Mouse (Mus musculus) monocyte, adult 5-6 weeks (primary cell): ENCODE results near the gene Sgpp2. TPM values are rescaled to one million over a fixed set of nuclear protein-coding genes. Genes with fewer than 3 reads are reported as not detected.

Experiments
- ATAC-seq: fragments of 153-309, 156-312 bp; replicated peaks from 2 replicates; pipeline ENCODE4 v1.8.0; 2017; ENCODE audit warnings: mild to moderate bottlenecking; ENCODE audit not compliant: low TSS enrichment, insufficient number of reproducible peaks, severe bottlenecking, poor library complexity, low FRiP score
- total RNA-seq: library from RNA; stranded (forward); fragments of 200-1000, 200-491, 200-594 nt; gene quantifications from 3 replicates; pipeline ENCODE4 v1.2.3, GENCODE M21; 2017

Sgpp2 gene
- total RNA-seq = 0.19 to 0.57 TPM in 2 of 3 replicates, not detected in the other

- no peak for ATAC-seq
These were observed at the start of gene Sgpp2 for GRCm38 (mm10) chr1:78310021-78310752. Gene Sgpp2, plus strand, starts transcription at chr1:78310345.

GRCm38 (mm10) chr1:78267519-78267918 lies 42.6 kb upstream of the Sgpp2 start:
- no peak for ATAC-seq

DNA sequence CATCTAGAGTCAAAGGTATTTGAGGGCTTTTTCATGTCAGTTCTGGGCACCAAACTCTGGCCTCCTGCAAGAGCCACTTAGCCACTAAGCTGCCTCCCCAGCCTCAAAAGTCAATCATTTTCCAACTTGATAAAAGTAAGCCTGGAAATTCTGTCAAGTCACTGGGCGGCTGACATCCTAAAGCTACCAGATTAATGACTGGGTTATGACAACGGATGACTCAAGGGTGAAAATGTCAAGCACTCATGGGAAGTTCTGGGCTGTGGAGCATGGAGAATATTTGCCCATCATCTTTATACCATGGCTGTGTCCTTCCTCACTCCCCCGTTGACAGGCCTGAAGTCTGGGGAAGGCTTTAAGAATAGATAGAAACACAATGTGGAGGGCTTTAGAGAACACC lies 37.2 kb upstream of the Sgpp2 start:
- no peak for ATAC-seq

DNA sequence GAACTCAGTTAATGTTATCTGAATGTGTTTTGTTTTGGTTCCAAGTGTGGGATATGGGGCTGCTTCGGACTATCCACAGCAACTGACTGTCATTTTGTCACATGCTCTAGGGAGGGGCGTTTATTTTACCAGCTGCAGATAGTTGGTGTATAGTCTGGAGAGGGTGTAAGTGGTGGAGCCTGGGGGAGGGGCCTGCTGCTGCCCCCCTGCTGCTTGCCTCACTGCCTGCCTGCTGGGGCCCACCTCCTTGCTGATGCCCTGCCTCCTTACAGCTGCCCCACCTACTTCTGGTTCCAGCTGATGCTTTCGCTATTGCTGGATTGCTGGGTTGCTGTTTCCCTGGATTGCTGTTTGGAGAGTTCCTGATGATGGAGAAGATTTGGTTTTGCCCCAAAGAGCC lies 31.0 kb upstream of the Sgpp2 start:
- ATAC-seq = no peak

DNA sequence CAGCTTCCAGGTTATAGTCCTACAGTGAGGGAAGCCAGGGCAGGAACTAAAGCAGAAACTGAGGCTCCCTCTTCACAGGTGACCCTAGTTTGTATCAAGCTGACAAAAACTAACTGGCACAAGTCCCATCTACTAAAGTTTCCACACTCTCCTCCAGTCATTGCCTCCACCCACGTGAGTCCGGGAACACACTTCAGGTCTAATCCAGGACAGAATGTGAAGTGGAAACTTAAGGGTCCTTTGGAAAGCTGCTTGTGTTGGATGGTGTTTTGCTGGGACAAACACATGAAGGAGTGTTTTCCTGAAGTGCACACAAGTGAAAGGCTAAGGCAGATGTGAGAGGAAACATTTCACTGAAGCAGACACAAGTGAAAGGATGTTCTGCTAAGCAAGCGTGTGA lies 17.7 kb upstream of the Sgpp2 start:
- ATAC-seq = no peak

GRCm38 (mm10) chr1:78299670-78300225 lies 10.4 kb upstream of the Sgpp2 start:
- ATAC-seq = no peak

DNA sequence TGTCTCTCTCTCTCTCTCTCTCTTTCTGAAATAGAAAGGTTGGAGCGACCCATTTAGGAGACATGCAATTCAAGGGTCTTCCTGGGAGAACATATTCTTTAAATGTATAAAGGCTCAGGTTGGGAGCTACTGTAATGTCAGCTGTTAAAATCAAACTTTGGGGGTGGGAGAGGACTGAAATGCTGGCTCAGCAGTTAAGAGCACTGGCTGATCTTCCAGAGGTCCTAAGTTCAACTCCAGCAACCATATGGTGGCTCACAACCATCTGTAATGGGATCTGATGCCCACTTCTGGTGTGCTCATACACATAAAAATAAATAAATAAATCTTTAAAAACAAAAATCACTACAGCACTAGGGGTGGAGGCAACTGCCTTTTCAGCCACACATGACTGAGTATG lies 1.5 kb upstream of the Sgpp2 start:
- no peak for ATAC-seq

DNA sequence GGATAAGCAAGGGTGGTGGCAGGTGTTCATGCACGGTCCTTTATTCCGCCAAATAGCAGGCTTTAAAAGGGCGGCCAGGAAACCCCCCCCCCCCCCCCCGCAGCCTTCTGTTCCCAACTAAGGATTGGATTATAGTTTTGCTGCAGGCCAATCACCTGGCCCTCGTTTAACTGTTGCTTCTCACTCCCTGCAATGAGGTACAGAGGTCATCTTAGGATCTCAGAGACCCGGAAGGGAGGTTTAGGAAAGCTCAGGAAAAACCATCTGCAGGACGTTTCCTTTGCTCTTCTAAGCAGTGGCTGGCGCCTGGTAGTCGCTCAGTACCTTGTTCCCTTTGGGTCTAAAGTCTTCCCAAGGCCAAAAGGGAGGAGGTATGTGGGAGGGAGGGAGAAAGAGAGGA lies 865 bp upstream of the Sgpp2 start:
- ATAC-seq = no peak

GRCm38 (mm10) chr1:78310861-78311341 lies 756 bp downstream of the Sgpp2 start:
- no peak for ATAC-seq

- ATAC-seq = no peak
These were observed 1.3 kb downstream of the Sgpp2 start for GRCm38 (mm10) chr1:78311482-78311881.

DNA sequence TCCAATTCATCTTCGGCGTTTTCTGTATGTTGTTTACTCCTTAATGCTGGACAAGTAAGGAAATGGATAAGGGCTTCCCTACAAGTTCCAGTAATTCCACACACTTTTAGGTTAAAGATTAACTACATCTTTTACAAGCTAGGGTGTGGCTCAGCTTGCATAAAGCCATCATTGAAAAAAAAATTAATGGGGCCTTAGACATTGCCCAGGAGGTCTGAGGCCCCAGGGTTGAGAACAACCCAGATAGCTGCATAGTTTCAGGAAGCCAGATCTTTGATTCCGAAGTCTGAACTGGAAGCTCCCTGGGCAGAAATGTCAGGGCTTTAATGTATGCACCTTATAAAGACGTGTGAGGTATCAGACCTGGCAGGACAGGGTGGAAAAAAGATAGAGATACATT lies 2.8 kb downstream of the Sgpp2 start:
- no peak for ATAC-seq

- no peak for ATAC-seq
These were observed 3.8 kb downstream of the Sgpp2 start for GRCm38 (mm10) chr1:78313961-78314360.

GRCm38 (mm10) chr1:78318089-78318760 lies 8.1 kb downstream of the Sgpp2 start:
- ATAC-seq = no peak

DNA sequence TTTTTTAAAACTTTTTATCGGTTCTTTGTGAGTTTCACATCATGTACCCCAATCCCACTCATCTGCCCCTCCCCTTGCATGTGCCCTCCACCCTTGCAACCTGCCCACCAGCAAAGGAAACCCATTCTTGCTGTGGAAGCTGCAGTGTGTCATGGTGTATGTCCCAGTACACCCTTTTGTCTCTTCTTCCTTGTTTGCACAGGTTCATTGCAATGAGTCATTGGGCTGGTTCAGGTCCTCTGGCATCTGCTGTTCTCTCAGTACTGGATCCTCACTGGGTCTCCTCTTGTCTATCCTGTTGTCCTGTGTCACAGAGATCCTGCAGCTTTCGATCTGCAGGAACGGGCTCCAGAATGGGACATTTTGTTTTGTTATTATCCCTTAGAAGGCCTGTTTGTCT lies 10.1 kb downstream of the Sgpp2 start:
- ATAC-seq = no peak

- ATAC-seq = no peak
These were observed 12.1 kb downstream of the Sgpp2 start for GRCm38 (mm10) chr1:78322098-78322778.

DNA sequence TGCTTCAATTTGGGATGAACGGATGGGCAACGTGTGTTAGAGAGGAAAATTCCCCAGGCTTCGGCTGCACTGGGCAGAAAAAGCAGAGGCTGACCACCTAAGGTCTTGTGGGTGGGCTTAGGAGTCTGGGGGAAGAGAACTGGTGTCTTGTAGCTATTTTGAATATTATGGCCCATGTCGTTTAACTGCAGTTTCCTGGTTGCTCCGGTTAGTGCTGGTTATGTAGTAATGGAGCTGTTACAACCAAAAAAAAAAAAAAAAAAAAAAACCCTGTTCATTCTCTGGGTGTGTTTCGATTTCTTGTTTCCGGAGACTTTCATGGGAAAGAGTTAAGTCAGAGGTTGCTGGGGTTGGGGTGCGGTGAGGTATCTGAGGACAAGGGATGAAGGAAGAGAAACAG lies 12.7 kb downstream of the Sgpp2 start:
- ATAC-seq = no peak

DNA sequence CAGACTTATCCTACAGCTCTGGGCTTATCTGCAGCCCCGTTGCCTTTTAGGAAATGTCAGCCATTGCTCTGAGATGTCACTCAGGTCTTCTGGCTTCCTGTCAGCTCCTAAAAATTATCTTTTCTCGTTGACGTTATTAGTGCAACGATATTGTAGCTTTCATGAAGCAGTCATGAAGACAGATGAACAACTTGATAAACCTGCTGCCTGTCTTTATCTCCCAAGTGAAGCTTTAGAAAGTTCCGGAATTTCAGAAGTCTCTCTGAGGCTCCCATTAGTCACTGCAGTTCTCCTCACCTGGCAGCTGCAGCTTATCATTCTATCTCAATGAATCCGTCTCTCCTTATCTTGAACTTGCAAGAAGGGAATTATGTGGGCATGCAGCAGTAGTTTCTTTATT lies 13.9 kb downstream of the Sgpp2 start:
- ATAC-seq = no peak

DNA sequence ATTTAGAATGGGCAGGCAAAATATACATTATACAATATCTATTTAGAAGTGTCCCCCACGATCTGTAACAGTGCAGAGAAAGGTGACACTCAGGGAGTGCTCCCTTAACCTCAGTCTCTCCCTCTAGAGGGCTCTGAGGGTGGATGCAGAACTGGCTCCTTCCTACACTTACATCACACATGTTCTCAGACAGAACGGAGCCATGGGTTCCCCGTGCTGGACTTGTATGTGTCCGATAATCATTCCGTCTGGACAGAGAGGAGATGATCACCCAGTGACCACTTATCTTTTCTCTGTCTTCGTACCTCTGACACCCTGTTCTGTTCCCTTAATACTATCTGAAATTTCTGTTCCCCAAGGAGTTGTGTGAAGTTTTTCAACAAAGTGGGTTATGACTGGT lies 15.7 kb downstream of the Sgpp2 start:
- ATAC-seq = no peak

DNA sequence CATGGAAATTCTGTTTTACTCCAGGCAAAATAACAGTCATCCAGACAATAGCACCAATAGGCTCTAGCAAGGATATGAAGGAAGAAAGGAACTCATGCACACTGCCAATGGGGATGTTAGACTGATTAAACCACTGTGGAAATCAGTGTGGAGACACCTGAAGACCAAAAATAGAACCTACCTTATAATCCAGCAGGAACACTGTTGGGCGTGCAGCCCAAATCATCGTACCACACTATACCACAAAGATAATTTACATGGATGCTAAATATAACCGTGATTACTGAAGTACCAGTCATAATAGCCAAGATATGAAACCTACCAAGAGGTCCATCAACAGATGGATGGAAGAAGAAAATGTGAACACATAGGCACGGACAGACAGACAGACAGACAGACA lies 18.5 kb downstream of the Sgpp2 start:
- ATAC-seq = no peak
